Mouse (Mus musculus): Measurements from ENCODE around the gene Dennd4a. TPM values are rescaled to one million over a fixed set of nuclear protein-coding genes. Genes with fewer than 3 reads are reported as not detected.

The Dennd4a gene
- total RNA-seq, 2 experiments from 2014 or later: 16.8 to 18.9 TPM

DNA sequence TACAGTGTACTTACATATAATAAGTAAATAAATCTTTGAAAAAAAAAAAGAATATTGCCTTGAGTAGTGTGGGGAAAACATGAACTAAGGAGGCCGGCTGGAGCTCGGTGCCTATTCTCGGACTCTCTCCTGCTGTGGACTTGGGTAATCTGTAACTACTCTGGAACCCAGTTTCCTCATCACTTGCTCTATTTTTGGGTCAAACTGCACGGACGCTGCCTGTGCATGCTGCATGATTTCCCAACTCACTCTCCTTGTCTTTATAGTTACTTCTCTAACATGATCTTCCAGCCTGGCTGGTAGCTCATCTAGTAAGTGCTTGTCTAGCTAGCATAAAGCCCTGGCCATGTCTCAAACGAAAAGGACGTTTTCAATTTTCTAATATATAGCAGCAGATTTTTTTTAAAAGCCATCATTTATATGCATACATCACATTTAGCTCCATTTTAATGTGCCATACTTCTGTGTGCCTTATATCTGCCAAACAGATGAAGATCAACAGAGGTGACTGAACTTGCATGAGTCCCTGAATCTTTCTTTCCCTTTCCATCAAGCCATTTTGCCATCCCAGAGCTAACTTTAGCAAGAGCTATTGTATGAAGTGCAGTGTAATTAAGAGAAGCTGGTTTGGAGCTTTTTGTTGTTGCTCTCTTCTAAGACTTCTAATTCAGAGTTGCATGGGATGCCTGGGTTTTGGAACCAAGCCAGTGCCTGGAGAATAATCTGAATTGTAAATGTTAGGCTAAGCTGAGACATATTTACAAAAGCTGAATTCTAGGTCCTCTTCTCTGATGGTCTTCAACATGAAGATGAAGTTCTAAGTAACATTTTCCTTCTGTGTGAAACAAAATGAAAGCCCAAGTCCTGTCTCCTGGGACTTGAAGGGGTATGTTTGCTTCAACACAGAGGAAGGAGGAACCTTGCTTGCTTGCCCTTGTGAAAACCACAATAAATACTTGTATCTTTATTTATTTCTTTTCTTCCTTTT is 20.2 kb upstream of the Dennd4a start:
- DNase-seq: no peak

- no peak for DNase-seq
These were observed 19.5 kb upstream of the Dennd4a start for GRCm38 (mm10) chr9:64791676-64792075.

GRCm38 (mm10) chr9:64792379-64793274 is 18.5 kb upstream of the Dennd4a start:
- no peak for DNase-seq

GRCm38 (mm10) chr9:64793275-64793590 is 17.9 kb upstream of the Dennd4a start:
- no peak for DNase-seq

DNA sequence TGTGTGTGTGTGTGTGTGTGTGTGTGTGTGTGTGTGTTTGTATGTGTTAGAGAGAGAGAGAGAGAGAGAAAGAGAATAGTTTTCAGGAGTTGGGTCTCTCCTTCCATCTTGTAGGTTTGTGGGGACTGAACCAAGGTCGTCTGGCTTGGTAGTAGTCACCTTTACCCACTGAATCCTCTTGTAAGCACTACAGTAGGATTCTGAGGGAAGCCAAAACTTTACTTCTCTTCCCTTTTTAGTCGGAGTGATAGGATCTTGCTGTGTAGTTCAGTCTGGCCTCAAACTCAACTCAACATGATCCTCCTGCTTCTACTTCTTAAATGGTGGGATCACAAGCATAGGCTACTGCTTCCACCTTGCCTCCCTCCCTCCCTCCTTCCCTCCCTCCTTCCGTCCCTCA is 17.3 kb upstream of the Dennd4a start:
- DNase-seq: no peak

- DNase-seq: no peak
These were observed 16.4 kb upstream of the Dennd4a start for GRCm38 (mm10) chr9:64794448-64795420.

DNA sequence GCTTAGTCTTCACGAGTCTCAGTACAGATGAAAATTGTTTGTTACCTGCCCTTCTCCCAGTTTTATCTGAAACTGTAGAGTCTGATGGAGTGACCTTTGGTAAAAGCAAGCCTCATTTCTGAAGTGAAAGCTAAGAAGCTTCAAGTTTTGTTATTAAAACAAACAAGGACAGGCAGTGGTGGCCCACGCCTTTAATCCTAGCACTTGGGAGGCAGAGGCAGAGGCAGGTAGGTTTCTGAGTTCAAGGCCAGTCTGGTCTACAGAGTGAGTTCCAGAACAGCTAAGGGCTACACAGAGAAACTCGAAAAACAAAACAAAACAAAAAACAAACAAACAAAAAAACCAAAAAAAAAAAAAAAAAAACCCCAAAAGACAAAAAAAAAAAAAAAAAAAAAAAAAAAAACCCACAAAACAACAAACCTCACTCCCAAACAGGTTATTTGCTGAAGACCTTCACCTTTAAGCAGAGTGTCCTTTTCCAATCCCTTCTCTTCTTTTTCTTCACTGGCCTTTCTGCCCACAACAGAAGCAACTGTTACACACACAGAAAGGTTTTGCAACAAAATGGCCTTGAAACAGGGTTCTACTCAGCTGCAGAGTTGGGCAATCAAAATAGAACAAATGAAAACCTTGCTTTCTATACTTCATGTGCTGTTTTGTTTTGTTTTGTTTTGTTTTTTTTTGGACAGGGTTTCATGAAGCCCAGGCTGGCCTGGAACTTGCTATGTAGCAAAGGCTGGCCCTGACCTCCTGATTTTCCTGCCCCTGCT is 15.1 kb upstream of the Dennd4a start:
- no peak for DNase-seq

DNA sequence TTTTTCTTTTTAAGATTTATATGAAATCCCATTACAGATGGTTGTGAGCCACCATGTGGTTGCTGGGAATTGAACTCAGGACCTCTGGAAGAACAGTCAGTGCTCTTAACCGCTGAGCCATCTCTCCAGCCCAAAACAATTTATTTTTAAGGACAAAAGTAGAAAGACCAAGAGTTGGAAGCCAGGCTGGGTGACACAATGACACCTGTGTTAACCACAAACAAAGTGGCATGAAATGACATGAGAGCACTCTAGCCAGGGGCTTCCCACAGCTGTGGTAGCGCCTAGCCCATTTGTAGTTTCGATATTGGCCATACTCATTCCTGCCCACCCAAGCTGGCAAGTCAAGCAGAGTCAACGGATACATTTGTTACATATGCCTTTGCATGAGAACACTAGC is 13.7 kb upstream of the Dennd4a start:
- no peak for DNase-seq

GRCm38 (mm10) chr9:64798099-64798498 is 13.0 kb upstream of the Dennd4a start:
- DNase-seq: no peak

DNA sequence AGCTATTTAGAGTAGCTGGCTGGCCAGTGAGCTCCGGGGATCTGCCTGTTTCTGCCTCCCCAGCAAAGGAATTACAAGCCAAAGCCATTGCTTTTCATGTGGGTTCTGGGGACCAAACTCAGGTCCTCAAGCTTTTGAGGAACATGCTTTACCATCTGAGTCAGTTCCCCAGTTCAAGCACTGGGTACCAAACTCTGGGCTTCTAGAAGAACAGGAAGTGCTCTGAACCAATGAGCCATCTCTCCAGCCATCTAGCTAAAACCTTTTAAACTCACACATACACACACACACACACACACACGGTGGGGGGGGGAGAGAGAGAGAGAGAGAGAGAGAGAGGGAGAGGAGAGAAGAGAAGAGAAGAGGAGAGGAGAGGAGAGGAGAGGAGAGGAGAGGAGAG is 12.3 kb upstream of the Dennd4a start:
- no peak for DNase-seq

DNA sequence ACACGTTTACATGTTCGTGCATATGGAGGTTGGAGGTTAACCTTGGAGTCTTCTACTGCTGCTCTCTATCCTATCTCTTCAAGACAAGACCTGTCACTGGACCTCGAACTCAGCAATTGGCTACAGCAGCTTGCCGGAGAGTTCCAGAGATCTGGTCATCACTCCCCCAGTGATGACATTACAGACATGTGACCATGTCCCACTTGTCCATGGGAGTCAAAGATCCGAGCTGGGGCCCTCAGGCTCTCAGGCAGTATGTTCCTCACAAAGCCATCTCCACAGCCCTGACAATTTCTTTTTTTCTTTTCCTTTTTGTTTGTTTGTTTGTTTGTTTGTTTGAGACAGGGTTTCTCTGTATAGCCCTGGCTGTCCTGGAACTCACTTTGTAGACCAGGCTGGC is 11.6 kb upstream of the Dennd4a start:
- no peak for DNase-seq

GRCm38 (mm10) chr9:64802561-64802960 is 8.6 kb upstream of the Dennd4a start:
- DNase-seq: no peak

- DNase-seq: no peak
These were observed 7.5 kb upstream of the Dennd4a start for GRCm38 (mm10) chr9:64803373-64804214.

DNA sequence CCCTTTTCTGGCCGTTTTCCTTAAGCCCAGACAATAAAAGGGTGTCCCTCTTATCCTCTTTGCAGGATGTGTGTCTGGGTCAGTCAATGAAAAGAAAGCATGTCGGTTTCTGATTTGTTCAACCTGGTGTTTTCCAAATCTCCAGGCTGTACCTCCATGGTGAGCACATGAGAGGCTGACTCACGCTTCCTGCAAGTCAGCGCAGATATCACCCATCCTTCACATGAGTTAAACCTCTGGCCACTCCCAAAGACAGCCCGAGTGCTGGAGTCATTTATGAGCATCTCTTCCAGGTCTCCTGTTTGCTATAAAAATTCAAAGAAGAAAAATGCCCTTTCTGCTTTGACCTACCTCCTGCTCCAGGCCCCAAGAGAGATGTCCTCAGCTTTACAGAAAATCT is 5.3 kb upstream of the Dennd4a start:
- no peak for DNase-seq

DNA sequence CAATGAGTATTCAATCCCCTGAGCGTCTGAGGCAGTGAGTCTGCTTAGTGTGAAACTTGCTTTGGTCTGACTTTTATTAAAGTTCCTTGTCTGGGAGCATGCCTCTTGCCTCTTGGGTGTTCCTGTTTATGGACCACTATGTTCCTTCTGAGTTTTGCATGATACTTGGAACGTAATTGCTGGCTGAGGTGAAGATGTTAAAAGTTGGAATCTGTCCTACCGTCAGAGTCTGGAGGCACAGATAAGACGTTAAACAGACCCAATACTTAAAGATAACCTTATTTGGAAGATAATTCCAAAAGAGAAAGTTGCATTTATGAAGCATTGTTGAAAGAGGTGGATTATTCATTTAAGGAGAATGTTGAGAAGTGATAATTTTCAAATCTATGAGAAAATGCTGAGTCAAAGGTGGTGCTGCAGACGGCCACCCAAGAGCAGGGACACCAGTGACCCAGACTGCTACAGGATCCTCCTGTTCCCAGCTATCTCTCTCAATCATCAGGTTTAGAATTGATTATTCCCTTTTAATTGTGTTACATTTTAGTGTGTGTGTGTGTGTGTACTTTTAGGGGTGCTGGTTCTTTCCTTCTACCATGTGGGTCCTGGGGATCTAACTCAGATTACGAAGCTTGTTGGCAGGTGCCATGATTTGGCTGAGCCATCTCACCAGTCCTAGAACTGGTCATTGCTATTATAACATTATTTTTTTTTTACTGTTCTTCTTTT is 4.6 kb upstream of the Dennd4a start:
- DNase-seq: no peak

DNA sequence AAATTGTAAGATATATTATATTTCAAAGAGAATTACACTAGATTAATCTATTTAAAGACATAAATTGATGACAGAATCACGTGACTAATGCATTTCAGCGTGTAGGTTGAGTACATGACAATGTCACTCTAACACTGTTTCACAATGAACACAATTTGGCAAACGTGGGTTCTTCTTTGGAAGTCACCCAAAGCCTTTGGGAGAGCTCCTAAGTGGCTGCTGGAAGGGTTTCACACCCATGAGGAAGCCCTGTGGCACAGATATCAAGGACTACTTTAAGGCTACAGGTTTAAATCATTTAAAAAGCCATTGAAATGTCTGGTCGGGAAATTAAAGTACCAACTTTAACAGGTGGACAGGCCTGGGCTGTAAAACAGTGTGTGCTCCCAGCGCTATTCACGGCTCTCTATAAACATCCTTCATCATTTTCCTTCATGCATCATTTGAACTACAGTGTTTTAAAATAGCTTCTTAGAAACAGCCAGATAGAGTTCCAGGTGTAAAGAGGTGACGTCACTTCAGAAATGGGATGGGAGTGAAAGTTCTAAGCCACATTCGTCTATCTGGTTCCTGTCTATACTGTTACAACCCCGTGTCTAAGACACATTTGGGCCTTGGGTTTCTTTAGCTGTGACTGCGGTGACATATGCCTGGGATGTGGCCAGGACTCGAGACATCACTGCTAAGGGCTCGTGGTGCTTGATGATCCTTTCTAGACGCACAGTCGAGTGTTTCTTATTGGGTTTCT is 3.9 kb upstream of the Dennd4a start:
- peak; percentile 53 for DNase-seq

GRCm38 (mm10) chr9:64809851-64810250 is 1.3 kb upstream of the Dennd4a start:
- DNase-seq: no peak

Measured in adrenal gland, postnatal 10 days (tissue).